Mouse (Mus musculus) small intestine, adult 2 months (tissue): ENCODE measurements around the gene Cd2bp2.

Source experiments
- CTCF ChIP-seq: fragments of 200-500 bp; IDR thresholded peaks from 2 replicates; pipeline ENCODE4 v1.5.1; 2012; ENCODE audit warnings: low read depth, mild to moderate bottlenecking, control low read depth, inconsistent platforms, low read length, moderate library complexity, mixed read lengths; ENCODE audit not compliant: insufficient replicate concordance, insufficient read length; ENCODE audit errors: extremely low read depth
- POLR2A ChIP-seq: fragments of 200-500 bp; IDR thresholded peaks from 2 replicates; pipeline ENCODE4 v1.6.1; 2012; ENCODE audit warnings: low read depth, mild to moderate bottlenecking, control low read depth, inconsistent platforms, low read length, moderate library complexity

DNA sequence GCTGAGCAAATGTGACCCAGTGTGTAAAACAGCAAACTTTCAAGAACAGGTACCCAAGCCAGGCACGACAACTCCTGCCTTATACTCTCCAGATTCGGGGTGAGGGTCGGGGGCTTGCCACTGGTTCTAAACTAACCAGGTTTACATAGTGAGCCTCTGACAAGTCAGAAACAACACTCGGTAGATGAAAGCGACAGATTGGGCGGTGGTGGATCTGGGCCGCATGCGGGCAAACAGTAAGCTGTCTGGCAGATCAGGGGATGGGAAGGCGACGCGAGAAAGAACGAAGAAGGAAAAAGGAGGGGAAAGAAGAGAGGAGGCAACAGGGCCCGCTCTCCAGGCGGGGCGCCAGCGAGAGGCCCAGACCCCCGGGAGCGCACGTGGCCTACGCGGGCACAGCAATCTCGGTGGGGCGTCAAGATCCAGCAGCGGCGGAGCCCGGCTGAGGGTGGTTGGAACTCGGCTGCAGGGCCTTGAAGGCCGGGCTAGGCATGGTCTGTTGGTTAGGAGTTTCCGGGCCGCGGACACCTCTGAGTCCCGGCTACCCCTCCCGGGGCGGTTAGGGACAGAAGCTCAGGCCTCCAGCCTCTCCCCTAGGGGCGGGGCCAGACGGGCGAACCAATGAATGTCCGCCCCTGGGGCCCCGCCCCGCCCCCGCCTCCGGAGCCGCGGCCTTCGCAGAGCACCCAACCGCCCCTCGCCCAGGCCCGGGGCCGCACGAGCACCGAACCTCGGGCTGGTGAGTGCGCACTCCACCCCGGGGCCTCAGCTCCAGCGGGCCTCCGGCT lies 48.2 kb upstream of the Cd2bp2 start, which contains the start of gene Zfp771:
- TF ChIP-seq CTCF (no peak), POLR2A (peak; percentile 74)
